Mouse (Mus musculus): Measurements from ENCODE around the gene Siah1a.

DNA sequence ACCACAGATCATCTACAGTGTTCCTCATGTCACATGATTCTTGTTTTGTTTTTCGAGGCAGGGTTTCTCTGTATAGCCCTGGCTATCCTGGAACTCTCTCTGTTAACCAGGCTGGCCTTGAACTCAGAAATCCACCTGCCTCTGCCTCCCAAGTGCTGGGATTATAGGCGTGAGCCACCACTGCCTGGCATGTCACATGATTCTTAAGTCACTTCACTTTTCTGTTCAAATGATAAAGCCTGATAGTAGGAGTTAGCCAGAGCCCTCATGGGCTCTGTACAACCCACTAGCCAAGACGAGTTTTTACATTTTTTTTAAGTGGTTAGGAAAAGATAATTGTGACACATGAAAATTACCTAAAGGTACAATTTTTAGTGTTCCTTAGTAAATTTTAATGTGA lies 12.9 kb upstream of the Siah1a start:
- TF ChIP-seq POLR2A (IDR thresholded peaks at IDR 0.05; ENCODE audit: insufficient read depth, low read depth, low read length): no peak
- no peak for TF ChIP-seq CTCF (IDR thresholded peaks at IDR 0.05; ENCODE audit: insufficient read depth, low read depth, low read length)
